Mouse (Mus musculus): ENCODE measurements around the gene Elk1. TPM values are rescaled to one million over a fixed set of nuclear protein-coding genes. Genes with fewer than 3 reads are reported as not detected.
A peak's percentile ranks its signal among the peaks of the same experiment; 100 is the strongest.

The Elk1 gene
- total RNA-seq (2021) = 1 to 10 TPM; 6.7 to 7.5 TPM
- long read RNA-seq, experiment 1, partial matches to known transcripts = 0 of 2 reads
- long read RNA-seq, experiment 1, other reads (novel, unspliced or antisense) = 2 of 2 reads
- long read RNA-seq, experiment 2, partial matches to known transcripts = 1 of 4 reads
- long read RNA-seq, experiment 2, other reads (novel, unspliced or antisense) = 2 of 4 reads

DNA sequence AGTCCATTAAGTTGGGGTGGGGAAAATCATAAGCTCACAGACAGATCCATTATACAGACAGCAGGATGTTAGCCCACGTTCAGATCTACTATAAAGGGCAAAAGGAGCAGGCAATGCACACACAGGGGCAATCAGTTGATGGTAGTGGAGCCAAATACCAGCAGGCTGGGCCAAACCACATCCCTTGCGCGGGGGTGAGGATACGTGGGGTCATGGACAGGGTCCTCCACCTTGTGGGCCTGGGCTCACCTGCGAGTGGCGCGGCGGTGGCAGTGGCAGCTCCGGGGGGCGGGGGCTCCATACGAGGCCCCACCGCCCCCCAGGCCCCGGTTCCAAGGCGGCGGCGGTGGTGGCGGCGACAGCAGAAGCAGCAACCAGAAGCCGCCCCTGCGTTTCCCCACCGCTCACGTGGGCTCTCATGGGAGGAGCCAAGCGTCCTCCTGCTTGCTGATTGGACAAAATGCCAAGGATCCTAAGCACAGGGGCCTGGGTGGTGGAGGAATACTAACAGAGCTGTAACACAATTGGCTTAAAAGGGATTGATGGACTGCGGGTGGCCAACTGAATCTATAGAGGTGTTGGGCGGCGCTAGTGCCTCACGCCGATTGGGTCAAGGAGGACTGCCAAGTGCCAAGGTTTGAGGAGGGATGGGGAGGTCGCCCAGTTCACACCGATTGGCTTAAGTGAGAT, at the start of gene Elk1:
TSS of gene Elk1 (minus strand) at position 418 of the 690 bp plus-strand sequence.
- peak; percentile 80 for DNase-seq

- DNase-seq = no peak
Observed at GRCm38 (mm10) chrX:20980901-20981300, 30.5 kb upstream of the Elk1 start.

DNA sequence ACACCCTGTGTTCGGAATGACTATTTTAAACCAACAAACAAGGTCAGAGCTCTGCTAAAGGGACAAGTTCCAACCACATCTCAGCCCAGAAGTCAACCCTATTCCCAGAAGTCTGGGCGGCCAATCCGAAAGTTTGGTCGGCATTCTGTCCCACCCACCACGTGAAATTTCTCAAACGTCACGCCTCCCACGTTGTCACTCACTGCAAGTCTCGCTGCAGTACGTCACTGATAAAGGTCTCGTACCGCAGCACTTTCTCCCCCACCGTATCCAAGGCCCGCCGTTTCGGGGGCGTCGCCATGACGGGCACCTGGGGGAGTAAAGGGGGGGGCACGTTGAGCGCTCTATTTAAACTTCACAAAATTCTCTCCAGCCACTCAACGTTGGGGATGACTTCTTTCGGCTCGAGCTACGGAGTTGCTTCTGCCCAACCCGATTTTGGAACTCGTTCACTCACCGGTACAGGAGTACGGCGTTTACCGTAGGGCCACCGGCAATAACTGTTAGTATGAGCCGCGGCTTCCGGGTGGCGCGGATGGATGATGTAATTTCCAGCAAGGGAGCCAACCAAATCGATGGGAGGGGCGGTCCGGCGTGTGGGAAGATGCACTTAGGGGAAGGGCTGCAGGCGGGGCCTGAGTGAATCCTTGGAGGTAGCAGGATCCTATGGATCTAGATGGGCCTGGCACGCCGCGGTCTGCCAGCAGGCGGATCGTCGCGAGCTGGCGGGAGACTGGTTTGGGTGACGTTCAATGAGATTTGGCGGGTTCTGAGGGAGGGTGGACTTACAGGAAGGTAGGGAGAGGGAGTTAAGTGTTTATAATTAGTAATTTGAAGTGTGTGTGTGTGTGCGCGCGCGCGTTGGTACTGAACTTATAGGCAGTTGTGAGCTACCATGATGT, 11.3 kb upstream of the Elk1 start, which contains the start of gene Uxt:
TSS of gene Uxt (minus strand) at position 541 of the 902 bp plus-strand sequence.
- DNase-seq = peak; percentile 82

DNA sequence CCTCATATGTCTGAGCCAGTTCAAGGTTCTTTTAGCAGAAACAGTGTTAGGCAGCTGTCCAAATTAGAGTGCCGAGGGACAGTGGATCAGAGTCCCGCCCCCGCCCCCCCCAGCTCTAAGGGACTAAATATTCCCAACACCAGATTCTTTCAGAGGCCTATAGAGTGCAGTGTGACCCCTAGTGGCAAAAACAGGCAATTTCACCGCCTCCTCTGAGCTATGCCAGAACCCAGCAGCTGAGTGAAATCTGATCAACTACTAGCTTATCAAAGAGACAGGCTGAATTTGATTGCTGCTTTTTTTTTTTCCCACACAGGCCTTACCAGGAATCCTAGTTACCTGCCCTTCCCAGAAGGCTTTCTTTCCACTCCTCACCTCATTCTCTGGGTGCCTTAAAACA, 4.4 kb downstream of the Elk1 start:
- peak; percentile 32 for DNase-seq

DNA sequence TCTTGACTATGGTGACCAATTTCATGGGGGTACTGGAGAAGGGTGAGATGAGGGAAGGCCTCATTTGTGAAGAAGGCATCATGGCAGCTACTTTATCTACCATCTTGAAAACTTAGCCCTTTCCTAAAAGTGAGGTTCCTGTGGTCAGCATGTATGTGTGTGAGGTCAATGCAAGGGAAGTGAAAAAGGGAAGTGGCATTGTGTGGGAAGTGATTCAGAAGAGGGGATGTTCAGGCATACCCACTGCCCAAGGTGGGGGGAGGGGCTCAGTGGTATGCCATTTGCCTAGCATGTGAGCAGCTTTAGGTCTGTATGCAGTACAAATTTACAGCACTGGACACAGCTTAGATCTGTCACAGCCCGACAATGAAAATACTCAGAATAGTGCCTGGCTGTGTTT, 18.4 kb downstream of the Elk1 start:
- peak; percentile 10 for DNase-seq

DNA sequence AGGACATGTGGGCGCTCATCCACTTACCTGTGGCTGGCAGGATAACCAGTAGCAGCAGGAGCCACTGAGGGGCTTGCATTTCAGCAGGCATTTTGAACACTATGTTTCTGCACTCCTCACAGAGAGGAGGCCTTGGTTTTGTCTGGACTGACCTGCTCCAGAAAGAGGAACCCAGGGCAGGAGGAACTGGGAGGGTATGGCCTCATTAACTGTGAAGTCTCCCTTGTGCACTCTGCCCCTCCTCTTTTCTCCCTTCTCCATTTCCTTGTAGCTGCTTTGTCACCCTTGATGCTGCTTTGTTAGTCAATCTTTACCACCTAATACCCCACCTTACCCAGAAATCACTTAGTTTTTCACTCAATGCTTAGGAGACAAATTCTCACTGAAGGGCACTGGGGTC, 19.0 kb downstream of the Elk1 start, which contains the start of gene Cfp:
TSS of gene Cfp (minus strand) at position 192 of the 400 bp plus-strand sequence.
- no peak for DNase-seq

DNA sequence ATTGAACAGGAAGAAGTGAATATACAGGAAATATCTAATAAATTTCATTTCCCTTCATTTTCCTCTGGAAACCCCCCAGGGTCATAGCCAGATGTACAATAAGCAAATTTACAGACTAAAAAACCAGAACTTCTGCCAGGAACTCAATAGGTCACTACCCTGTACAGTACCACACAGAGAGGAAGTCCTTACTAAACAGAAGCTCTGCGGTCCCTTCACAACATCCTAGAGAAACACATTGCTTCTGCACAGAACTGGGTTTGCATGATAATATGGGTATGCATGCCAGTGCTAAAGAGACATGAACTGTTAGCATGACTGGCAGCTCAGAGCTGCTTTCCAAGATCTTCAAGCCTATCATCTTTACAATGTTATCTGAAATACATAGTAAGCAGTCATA, 20.5 kb downstream of the Elk1 start:
- no peak for DNase-seq

DNA sequence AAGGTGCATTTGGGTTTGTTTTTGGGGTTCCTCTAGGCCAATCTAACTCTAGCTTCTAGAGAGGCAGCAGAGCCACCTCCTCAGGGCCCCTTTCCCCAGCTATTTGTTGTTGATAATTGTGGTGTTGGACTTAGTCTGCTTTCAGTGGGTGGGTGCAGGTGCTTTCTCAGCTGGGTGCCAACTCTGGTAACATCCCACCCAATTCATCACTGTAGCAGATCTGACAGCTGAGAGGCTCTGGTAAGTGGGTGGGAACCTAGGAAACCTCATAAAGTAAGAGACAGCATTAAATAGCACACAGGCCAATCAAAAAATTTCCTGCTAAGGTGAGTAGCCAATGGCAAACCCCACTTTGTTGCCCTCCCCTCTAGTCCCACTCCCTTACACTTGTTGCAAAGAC, 25.4 kb downstream of the Elk1 start:
- DNase-seq = no peak

DNA sequence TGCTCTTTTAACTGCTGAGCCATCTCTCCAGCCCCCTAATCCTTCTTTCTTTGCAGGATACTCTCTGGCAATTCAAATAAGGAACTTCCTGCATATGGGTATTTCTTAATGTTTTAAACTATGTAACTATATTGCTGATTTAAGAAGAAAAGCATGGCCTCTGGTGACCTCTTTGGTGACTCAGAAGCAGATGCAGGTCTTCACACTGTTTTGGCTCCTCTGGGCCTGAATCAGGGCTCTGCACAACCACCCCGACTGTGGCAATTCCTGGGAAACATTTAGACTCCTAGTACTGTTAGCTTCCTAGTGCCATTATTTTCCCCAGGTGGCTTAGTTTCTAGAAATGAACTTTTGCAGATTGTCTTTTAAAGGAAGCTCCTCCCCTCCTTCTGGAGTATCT, 26.9 kb downstream of the Elk1 start:
- DNase-seq = no peak

GRCm38 (mm10) chrX:20921366-20921765, 29.0 kb downstream of the Elk1 start:
- DNase-seq = no peak

GRCm38 (mm10) chrX:20920844-20921364, 29.5 kb downstream of the Elk1 start, which contains the start of gene Syn1:
Syn1 (minus strand) TSS chrX:20921004.
- DNase-seq = peak; percentile 69

DNA sequence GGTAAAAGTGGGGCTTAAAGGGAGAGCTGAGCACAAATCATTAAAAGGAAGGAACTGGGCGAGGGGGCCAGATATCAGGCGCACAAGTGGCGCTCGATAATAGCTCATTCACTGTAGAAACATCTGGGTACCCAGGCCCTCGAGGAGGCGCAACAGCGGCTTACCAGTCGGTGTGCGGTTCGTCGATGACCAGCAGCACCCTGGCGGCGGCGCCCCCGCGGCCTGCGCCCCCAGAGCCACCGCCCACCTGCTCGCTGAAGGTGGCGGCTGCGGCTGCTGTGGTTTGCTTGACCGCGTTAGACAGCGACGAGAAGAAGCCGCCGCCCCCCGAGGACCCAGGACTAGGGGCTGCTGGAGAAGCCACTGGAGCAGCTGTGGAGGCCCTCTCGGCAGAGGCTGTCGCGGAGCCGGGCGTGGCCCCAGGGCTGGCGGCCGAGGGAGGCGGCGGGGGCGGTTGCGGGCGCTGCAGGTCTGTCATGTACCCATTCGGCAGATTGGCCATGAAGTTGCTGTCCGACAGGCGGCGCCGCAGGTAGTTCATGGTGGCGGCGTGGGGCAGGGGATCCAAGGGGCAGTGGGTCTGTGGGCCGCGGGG, 30.1 kb downstream of the Elk1 start:
- no peak for DNase-seq

GRCm38 (mm10) chrX:20915075-20915474, 35.3 kb downstream of the Elk1 start:
- no peak for DNase-seq

DNA sequence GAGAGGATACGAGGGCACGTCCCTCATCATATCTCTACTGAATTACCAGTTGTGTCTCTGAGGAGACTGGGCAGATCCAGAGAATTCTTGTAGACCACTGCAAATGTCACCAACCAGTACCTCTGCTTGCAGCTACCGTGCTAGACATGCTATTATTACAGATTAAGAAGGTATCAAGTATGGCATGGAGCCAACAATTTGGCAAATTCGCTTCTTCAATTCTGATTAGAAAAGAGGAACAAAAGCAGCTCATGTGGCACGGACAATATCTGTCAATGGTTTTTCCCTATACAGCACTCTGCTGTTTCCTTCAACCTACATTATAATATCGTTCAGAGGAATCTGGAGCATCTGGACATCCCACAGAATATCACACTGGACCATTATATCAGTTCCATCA, 36.7 kb downstream of the Elk1 start:
- DNase-seq = no peak

GRCm38 (mm10) chrX:20910074-20910473, 40.3 kb downstream of the Elk1 start:
- no peak for DNase-seq

Other genes starting within 250 kb of the Elk1 start
- gene Usp11, start 246.7 kb downstream of the Elk1 start, total RNA-seq (2021) = 1 to 10 TPM; 1.1 to 1.5 TPM
- gene Araf, start 152.8 kb downstream of the Elk1 start, total RNA-seq (2021) = 10 to 100 TPM; 83.6 to 84.7 TPM
- 1 to 10 TPM; 4.9 to 6.5 TPM for gene Timp1, start 80.4 kb downstream of the Elk1 start, total RNA-seq (2021)
- gene Syn1, start 29.6 kb downstream of the Elk1 start, total RNA-seq (2021) = under 1 TPM in 1 of 2 experiments, not detected in 1; 0.24 TPM
- gene Cfp, start 19.1 kb downstream of the Elk1 start, total RNA-seq (2021) = 1 to 10 TPM; 3.8 to 6.5 TPM
- 10 to 100 TPM; 27.5 to 29.9 TPM for gene Uxt, start 11.4 kb upstream of the Elk1 start, total RNA-seq (2021)
- gene Zfp182, start 111.7 kb upstream of the Elk1 start, total RNA-seq (2021) = 1 to 10 TPM; 1.8 to 2.1 TPM
- gene Spaca5, start 117.8 kb upstream of the Elk1 start, total RNA-seq (2021) = not detected
- gene Zfp300, start 138.9 kb upstream of the Elk1 start, total RNA-seq (2021) = under 1 TPM; 0.13 to 0.72 TPM
- gene Ssxa1, start 165.2 kb upstream of the Elk1 start, total RNA-seq (2021) = not detected
- gene Gm21876, start 225.0 kb upstream of the Elk1 start, total RNA-seq (2021) = not detected

All from gastrocnemius, postnatal 25 days (tissue).